Mouse (Mus musculus) kidney, postnatal 0 days (tissue): Measurements from ENCODE around the gene Fam47e. TPM values are rescaled to one million over a fixed set of nuclear protein-coding genes. Genes with fewer than 3 reads are reported as not detected.
"Not testable (repeated sequence)": the region's sequence is repeated elsewhere in the genome, so short reads cannot be mapped to it uniquely, and the experiment has no call there.

Experiments used
- ATAC-seq: fragments of 200-750 bp; cut with Nextera tagmentation; replicated peaks from 2 replicates; pipeline ENCODE4 v1.8.0; 2017; ENCODE audit warnings: low read depth, moderate number of reproducible peaks, moderate TSS enrichment, moderate library complexity; ENCODE audit not compliant: low FRiP score
- DNase-seq: peaks from one replicate; pipeline ENCODE4 v3.0.0-alpha.2; 2016; ENCODE audit warnings: low spot score
- H3K27ac ChIP-seq: fragments of 300-500 bp; sonication (generic); 2 replicates; pipeline ENCODE4 v1.5.1; 2014; ENCODE audit warnings: mild to moderate bottlenecking
- H3K27me3 ChIP-seq: fragments of 300-500 bp; sonication (generic); 2 replicates; pipeline ENCODE4 v1.6.1; 2014; ENCODE audit warnings: low read length, mixed read lengths; ENCODE audit not compliant: insufficient read depth
- H3K36me3 ChIP-seq: fragments of 300-500 bp; sonication (generic); 2 replicates; pipeline ENCODE4 v1.6.1; 2014; ENCODE audit warnings: low read length, mixed read lengths; ENCODE audit not compliant: insufficient read depth
- H3K4me1 ChIP-seq: fragments of 300-500 bp; sonication (generic); replicated peaks from 2 replicates; pipeline ENCODE4 v1.6.1; 2014; ENCODE audit warnings: antibody characterized with exemption, low read length, mixed read lengths; ENCODE audit not compliant: insufficient read depth
- H3K4me2 ChIP-seq: fragments of 300-500 bp; sonication (generic); 2 replicates; pipeline ENCODE4 v1.6.1; 2014; ENCODE audit warnings: mild to moderate bottlenecking, low read length, moderate library complexity, mixed read lengths
- H3K4me3 ChIP-seq: fragments of 300-500 bp; sonication (generic); replicated peaks from 2 replicates; pipeline ENCODE4 v1.5.1; 2014; ENCODE audit warnings: low read depth, low read length
- H3K9ac ChIP-seq: fragments of 300-500 bp; sonication (generic); 2 replicates; pipeline ENCODE4 v1.6.1; 2014; ENCODE audit warnings: low read depth, low read length
- H3K9me3 ChIP-seq: fragments of 300-500 bp; sonication (generic); replicated peaks from 2 replicates; pipeline ENCODE4 v1.6.1; 2016; ENCODE audit warnings: low read length, inconsistent platforms, mixed read lengths
- CTCF ChIP-seq: IDR thresholded peaks from 2 replicates; pipeline ENCODE4 v1.5.1; 2016; ENCODE audit warnings: antibody characterized with exemption, low read depth, mild to moderate bottlenecking, moderate library complexity
- WGBS: fragments of 180-500 bp; shearing (Covaris S2); extraction: QIAGEN DNeasy Blood & Tissue Kit; methylation state at CpG from one replicate; pipeline ENCODE4 v1.1.7; 2014; 5-methylcytosine and 5-hydroxymethylcytosine counted together
- polyA plus RNA-seq: library from polyadenylated mRNA; unstranded; fragments of >200 nt; fragmentation: Nextera tagmentation; extraction: Ambion mirVana; gene quantifications from 2 replicates; pipeline ENCODE4 v1.2.1, GENCODE M21; 2015

Gene Fam47e
- polyA plus RNA-seq, 1 experiment from 2014 or later, result 0.25 TPM

GRCm38 (mm10) chr5:92512066-92512465, 42.8 kb upstream of the Fam47e start:
- Histone ChIP-seq H3K27me3 (no peaks in the 10 kb centered on the region), H3K9ac (no peak overlapping the region), H3K4me3 (no peak overlapping the region), H3K9me3 (no peaks in the 10 kb centered on the region), H3K27ac (no peak overlapping the region), H3K4me1 (no peaks in the 10 kb centered on the region), H3K4me2 (no peak overlapping the region), H3K36me3 (no peaks in the 10 kb centered on the region)
- DNase-seq (no peak), ATAC-seq (no peak)
- 95% methylated on average over 5 of the region's 5 CpGs for WGBS
- TF ChIP-seq CTCF, result no peak

- DNase-seq, H3K9me3 ChIP-seq, H3K27ac ChIP-seq, H3K4me3 ChIP-seq, H3K4me2 ChIP-seq, H3K9ac ChIP-seq, H3K27me3 ChIP-seq, H3K4me1 ChIP-seq, ATAC-seq, H3K36me3 ChIP-seq: not testable (repeated sequence)
- WGBS, result 35% methylated on average over 2 of the region's 2 CpGs
Measured at GRCm38 (mm10) chr5:92521131-92521530, 33.7 kb upstream of the Fam47e start.

GRCm38 (mm10) chr5:92524821-92525258, 30.0 kb upstream of the Fam47e start:
- no peaks in the 10 kb centered on the region for H3K27me3 ChIP-seq
- no peak overlapping the region for H3K9ac ChIP-seq
- no peaks in the 10 kb centered on the region for H3K36me3 ChIP-seq
- H3K4me2 ChIP-seq, result no peak overlapping the region
- no peak overlapping the region for H3K27ac ChIP-seq
- no peaks in the 10 kb centered on the region for H3K9me3 ChIP-seq
- 49% methylated on average over 6 of the region's 6 CpGs for WGBS
- ATAC-seq, result no peak
- no peak overlapping the region for H3K4me3 ChIP-seq
- peak; percentile 3 for DNase-seq
- no peak for TF ChIP-seq CTCF
- H3K4me1 ChIP-seq, result no peaks in the 10 kb centered on the region

GRCm38 (mm10) chr5:92539698-92540097, 15.2 kb upstream of the Fam47e start:
- WGBS, result 63% methylated on average over 4 of the region's 4 CpGs
- no peak for TF ChIP-seq CTCF
- ATAC-seq, result no peak

GRCm38 (mm10) chr5:92552611-92553010, 2.3 kb upstream of the Fam47e start:
- no peak overlapping the region for H3K9ac ChIP-seq
- no peak for ATAC-seq
- no peak overlapping the region for H3K27ac ChIP-seq
- H3K36me3 ChIP-seq, result no peaks in the 10 kb centered on the region
- no peak overlapping the region for H3K4me3 ChIP-seq
- H3K9me3 ChIP-seq, result no peaks in the 10 kb centered on the region
- DNase-seq, result no peak
- 92% methylated on average over 2 of the region's 2 CpGs for whole genome bisulfite sequencing
- no peaks in the 10 kb centered on the region for H3K4me1 ChIP-seq
- TF ChIP-seq CTCF, result no peak
- H3K4me2 ChIP-seq, result no peak overlapping the region
- H3K27me3 ChIP-seq, result no peaks in the 10 kb centered on the region

More at GRCm38 (mm10) chr5:92539698-92540097, 15.2 kb upstream of the Fam47e start:
- H3K36me3 ChIP-seq, result no peaks in the 10 kb centered on the region
- no peaks in the 10 kb centered on the region for H3K27me3 ChIP-seq
- H3K27ac ChIP-seq, result no peak overlapping the region
- DNase-seq, result no peak
- no peak overlapping the region for H3K9ac ChIP-seq
- H3K4me2 ChIP-seq, result no peak overlapping the region
- no peaks in the 10 kb centered on the region for H3K4me1 ChIP-seq
- H3K4me3 ChIP-seq, result no peak overlapping the region
- H3K9me3 ChIP-seq, result no peaks in the 10 kb centered on the region

DNA sequence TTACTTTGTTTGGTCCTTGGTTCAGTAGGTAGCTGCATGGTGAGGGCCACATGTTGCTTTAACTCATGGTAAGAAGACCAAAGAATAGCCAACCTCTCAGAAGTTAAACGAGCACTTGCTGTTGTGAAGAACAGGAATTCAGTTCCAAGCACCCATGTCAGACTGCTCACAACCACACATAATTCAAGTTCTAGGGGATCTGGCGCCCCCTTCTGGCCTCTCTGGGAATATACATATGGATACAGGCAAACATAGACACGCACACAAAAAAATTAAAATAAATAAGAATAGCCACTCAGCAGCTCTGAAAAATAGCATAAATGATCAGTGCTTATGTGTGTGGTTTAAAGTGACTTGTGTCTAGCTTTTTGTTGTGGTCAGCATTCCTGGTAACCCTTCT, 930 bp upstream of the Fam47e start:
- Histone ChIP-seq H3K9ac (no peak overlapping the region), H3K36me3 (no peaks in the 10 kb centered on the region), H3K27me3 (no peaks in the 10 kb centered on the region), H3K27ac (no peak overlapping the region), H3K4me2 (no peak overlapping the region), H3K4me3 (no peak overlapping the region), H3K4me1 (no peaks in the 10 kb centered on the region), H3K9me3 (no peaks in the 10 kb centered on the region)
- peak; percentile 43; the same call in 1 of the 2 replicates for TF ChIP-seq CTCF
- no peak for DNase-seq
- WGBS, result 69% methylated on average over 3 of the region's 3 CpGs
- no peak for ATAC-seq

DNA sequence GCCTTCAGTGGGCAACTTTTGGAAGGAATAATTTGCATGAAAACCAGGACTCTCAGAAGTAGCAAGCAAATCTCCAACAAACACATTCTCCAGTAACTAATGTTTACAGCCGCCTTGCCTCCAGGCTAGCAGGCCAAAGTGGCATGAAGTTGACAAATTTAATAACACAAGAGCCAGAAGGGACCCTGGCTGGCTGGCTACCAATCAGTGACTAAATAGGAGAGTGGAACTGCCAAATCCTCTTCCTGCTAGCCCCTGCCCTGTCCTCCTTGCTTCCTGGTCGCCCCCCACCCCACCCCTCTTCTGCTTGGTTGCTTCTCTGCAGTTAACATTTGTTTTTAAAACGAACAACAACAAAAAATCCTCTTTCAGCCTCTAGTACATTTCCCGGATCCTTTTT, 426 bp upstream of the Fam47e start:
- no peaks in the 10 kb centered on the region for H3K9me3 ChIP-seq
- 65% methylated on average over 4 of the region's 4 CpGs for WGBS
- no peaks in the 10 kb centered on the region for H3K27me3 ChIP-seq
- H3K4me3 ChIP-seq, result no peak overlapping the region
- no peaks in the 10 kb centered on the region for H3K36me3 ChIP-seq
- no peak for DNase-seq
- no peak overlapping the region for H3K27ac ChIP-seq
- H3K9ac ChIP-seq, result no peak overlapping the region
- H3K4me2 ChIP-seq, result no peak overlapping the region
- no peak for ATAC-seq
- H3K4me1 ChIP-seq, result no peaks in the 10 kb centered on the region
- no peak for TF ChIP-seq CTCF
